Mouse (Mus musculus) adrenal gland, adult (tissue): ENCODE data around the gene Tmem30c.

ENCODE experiments used
- DNase-seq, 2 experiments: peaks; one replicate each; pipeline ENCODE4 v3.0.0; 2022 to 2023; ENCODE audit warnings: low spot score in 1 of 2; ENCODE audit not compliant: inconsistent age in 2 of 2

The Tmem30c gene

DNA sequence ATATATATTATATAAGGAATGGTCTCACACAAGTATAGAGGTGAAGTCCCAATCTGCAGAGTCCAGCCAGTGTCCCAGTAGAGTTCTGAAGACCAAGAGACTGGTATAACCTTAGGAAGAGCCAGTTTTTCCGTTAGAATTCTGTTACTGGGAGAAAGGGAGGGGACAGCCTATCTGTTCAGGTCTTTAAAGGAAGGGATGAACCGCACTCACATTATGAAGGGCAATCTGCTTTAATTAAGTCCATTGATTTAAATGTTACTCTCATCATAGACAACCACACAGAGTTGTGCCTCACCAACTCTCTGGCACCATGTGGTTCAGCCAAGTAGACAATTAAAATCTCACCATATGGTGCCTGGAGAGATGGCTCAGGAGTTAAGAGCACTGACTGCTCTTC lies at the start of gene Tmem30c:
Gene Tmem30c, minus strand, starts transcription at position 101 of the 400 bp plus-strand sequence.
- DNase-seq, result no peak

DNA sequence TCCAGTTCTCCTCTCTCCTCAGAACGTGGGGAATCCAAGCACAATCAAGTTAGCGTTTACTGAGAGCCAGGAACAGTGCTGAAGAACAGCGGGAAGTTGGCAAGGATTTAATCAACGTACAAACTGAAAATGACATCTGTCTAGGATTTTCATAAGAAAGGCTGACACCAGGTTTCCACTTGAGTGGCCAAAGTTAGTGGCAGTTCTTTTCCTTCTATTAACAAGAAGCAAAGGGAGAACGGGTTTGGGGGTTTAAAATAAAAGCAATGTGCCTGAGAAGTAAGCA lies 47.9 kb upstream of the Tmem30c start:
- DNase-seq, result no peak

DNA sequence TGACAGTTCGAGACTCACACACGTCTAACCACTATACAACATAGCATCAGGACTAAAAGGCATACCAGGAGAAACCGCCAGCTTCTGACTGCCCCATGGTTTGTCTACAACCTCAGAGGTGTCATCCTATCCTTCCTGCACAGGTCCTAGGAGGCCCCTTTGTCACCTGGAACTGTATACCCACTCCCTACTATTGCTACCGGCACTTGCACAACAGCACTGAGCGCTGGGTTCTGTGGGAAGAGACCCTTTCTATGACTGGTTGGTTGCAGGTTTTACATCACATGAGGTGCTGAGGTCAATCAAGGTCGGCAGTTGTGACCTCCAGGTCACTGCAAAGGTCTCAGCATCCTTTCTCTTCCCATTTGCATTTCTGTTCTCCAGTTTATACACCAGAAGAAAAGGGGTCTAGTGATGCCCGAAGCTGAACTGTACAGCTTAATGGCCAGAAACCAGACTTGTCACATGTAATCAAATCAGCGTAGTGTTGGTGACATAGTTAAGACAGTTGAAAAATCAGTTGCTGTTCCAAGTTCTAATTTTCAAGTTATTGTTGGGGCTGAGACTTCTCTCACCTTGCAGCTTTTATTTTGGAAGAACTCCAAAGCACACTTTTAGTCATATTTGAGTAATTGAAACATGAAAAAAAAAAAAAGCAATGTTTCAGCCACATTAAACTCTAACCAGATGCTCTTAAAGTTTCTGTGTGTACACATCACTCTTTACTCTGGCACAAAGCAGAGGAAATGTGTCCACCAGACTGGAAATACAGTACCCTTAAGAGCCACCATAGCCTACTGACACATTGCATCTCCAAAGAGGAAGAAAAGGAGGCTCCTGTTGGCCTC lies 47.3 kb upstream of the Tmem30c start:
- no peak for DNase-seq

DNA sequence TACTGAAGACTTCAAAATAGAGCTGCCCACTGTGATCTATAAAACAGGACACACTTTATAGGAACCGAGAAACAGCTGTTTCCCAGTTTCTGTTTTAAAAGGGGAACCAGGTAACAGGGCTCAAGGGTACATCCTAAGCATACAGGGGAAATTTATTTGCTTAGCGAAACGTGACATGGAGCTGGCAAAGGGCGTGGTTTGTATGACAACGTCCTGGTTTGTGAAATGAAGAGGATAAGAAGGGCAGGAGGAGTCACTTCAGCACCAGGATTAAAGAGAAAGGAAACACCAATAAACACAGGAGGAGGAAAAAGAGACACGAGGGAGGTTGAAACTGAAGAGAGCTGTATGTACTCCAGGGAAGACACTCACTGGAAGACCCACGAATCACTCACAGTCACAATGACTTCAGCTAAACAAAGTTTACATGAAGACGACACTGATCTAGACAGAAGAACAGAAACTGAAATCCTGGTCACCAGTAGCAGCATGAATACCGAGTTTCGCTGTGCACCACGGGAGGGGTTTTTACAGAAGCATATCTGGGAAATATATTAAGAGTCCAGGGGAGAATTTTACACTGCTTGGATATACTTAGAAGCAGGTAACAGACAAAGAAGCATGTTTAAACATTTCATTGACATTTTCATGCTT lies 44.2 kb upstream of the Tmem30c start:
- peak in 1 of 2 experiments; percentile 83 for DNase-seq

DNA sequence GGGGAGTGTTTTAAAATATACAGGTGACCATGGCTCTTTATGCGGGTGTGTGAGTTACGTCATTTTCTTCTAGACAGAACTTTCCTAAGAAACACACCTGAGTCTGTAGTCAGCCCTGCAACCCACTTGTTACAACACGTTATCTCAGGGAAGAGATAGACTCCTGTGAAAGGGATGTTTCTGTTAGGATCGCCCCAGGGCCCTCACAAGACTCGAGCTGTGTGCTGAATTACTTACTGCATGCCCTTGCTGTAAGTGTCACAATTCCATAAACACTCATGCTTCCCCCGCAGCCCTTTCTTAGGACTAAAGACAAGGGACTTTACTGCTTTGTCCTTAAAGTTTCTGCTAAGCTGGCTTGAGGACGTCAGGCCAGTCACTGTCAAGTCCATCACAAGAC lies 39.6 kb upstream of the Tmem30c start:
- no peak for DNase-seq

DNA sequence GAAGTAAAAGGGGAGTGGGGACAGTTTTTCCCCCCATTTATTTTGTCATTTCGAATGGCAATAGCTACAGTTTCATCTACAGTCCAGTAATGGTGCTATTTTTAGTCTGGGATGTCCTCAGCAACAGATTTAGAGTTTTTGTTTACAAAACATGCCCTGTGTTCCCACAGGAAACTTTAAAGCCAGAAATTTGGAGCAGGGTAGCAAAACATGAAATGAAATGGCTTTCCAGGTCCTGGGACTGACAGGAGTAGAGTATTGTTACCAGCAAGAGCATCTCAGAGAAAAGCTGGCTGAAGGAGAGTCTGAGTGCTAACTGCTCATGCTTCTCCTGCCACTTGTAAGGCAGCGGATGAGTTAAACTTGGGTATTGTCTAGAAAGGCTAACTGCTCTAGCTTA lies 37.4 kb upstream of the Tmem30c start:
- DNase-seq, result no peak

DNA sequence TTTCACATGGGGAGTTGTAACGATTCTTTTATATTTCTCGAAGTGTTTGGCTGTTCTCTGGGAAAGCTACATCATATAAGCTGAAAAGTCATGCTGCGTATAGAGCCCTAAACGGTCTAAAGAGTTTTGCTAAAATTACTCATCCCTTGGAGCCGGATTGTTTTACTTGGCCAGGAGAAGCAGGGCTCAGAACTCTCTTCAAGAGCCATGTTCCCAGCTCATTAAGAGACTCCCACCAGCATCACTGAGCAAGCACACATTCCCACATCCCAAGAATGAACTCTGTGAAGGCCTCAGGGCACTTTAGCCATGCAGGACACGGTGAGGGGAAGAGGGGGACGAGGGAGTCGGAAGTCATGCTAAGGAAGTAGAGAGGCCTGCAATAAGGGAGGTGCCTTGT lies 36.4 kb upstream of the Tmem30c start:
- no peak for DNase-seq

DNA sequence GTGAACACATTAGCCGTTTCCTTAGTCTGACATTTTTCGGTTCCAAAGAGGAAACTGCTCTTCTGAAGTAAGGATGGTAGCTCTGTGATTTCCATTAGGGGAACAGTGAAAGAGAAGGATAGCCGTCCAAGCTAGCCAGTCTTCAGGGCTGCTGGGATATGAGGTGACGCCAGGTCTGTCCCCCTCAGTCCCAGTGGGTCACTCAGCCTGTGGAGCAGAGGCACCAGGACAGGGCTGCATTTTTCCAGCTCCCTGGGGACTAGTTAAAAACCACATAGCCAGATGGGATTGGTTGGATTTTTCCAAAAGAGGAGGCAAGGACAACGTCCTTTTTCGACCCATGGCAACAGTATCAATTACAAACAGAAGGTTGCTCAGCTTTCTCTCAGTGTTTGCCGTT lies 34.3 kb upstream of the Tmem30c start:
- DNase-seq, result no peak

DNA sequence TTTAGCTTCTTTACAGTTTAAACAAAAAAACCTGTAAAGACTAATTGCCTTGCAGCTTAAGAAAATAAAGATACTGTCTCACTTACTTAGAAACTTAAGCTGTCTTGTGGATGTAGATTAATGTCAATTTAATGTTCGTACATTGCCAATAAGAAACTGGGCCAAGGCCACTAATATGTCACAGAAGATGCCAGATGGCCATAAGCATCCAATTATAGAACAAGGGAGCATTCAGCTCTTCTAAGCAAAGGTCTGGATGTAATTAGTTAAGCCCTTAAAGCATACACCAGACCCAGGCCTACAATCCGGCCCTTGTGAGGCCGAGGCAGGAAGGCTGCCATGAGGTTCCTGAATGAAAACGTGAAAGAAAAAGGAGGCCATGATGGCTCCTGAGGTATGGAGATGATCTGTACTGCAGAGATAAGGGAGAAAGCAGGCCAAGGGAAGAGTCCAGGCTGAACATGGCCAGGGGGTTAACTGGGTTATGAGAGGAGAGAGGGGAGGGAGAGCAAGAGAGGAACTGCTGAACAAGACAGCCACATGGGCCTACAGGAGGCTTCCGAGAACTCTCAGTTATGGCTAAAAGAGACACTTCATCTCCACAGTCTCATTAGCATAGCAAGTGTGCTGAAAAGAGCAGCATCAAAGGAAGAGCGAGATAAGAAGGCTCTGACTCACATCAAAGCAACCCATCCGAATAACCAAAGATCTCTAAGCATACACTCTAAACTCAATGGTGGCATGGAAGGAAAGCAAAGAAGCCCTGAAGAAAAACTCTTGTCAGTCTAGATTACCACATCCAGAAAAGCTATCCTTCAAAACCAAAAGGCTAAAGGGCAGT lies 26.8 kb upstream of the Tmem30c start:
- DNase-seq, result peak in 1 of 2 experiments; percentile 64

DNA sequence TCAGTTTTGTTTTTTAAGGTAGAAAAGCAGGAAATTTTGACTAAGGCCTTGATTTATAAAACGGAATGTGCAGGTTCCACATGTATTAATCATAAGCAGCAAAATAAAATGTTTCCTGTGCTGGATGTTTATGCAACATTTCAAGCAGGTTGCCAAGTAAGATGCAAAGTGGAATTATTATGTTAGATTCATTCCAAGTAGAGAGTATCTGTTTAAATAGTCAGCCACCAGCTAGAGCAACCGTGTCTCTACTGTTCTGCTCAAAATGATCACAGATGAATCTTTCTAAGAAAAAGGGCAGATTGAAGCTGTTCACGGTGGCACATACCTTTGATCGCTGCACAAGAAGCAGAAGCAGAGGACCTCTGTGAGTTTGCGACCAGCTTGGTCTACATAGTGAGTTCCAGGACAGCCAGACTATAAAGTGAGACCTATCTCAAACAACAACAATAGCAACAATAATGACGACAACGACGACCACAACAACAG lies 26.0 kb upstream of the Tmem30c start:
- DNase-seq, result peak in 1 of 2 experiments; percentile 76

DNA sequence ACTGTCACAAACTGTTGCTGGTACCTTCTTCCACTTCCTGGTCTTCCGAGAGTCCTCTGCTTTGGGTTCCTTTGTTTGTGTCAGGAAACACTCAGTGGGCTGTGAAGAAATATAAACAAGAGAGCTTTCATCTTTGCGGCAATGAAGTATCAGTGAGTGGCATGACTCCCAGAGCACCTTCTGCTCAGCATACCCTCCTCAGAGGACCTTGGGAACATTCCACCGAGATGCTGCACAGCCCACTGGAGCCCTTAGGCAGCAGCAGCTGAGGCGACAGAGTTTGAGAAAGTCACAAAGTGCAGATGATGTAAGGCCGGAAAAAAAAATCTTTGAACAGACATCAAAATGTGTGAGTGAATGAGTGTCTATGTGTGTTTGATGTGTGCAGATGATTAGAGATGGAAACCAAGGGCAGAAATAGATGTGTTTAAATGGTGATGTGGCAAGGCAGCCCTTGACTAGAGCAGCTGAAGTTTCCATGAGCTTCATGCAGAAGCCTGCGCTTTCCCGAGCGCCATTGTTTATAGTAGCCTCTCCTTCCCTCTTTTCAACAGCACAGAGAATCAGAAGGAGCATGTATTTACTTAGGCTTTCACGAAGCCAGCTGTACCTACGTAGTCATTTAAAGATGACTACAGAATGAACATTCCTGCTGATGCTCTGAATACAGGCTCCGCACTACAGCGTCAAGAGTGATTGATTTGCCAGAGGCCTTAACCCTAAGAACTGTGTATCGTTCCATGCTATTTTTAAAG lies 25.4 kb upstream of the Tmem30c start:
- peak; percentile 27 to 55 for DNase-seq

DNA sequence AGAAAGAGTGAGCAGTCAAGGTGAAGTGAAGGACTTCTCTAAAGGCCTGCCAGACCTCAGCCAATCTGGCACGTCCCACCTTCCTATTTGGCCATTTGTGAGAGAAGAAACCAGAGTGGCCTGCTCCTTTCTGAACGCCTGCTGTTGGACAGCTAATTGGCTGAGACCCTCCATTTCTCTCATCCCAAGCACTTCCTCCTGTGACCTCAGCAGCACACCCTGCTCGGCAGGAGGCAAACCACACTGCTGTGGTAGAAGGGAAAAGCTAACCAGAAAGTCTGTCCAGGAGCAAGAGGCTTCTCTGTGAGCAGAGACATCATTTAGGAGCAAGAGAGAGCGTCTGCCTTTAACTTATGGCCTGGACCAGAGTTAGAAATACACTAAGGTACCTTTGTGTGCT lies 24.5 kb upstream of the Tmem30c start:
- no peak for DNase-seq

DNA sequence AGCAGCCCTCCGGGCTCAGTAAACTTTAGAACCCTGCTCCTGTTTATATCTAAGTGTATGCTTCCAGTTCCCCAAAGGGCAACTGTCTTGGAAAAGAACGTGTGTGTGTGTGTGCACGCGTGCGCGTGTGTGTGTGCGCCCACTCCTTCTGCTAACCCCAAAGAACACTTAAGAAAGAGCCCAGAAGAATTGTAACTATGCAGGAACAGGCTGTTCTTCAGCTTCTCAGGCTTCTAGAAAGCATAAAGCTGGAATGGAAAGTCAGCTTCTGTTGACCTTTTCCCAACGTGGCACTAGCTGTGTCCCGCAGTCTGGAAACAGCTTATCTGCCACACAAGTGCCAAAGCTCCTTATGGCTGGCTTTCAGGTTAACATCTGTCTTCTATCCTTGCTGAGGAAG lies 22.4 kb upstream of the Tmem30c start:
- peak in 1 of 2 experiments; percentile 51 for DNase-seq

DNA sequence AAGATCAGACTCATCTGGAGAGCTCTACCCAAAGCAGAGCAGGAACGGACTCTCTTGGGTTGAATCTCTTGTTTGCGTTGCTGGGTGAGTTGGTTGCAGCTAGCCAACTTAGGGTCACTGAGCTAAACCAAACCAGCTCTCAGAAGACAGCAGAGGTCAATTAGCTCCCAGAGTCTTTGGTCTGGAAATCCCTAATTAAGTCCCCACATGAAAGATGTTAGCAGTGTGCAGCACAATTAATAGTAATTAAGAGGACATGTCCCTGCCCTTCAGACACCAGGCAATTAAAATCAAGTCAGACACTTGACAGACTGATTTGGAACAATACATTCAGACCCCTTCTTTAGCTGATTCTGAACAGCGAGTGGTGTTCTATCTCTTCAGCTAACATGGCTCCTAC lies 21.6 kb upstream of the Tmem30c start:
- no peak for DNase-seq

DNA sequence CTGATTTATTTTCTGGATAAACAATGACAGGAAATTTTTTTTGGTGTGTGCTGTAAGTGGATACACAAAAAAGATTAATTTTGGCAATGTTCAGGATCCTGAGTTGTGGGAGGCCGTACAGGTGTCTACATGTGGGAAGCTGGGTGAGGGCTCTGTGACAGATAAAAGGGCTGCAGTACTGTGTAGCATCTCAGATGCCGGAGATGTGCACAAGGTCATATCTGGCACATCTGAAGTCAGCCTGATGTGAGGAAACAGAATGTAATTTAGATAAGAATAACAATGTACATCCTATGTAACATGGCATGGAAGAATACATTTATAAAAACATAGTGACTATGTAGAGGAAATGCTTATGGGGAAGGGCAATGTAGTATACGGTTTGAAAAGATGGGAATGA lies 20.8 kb upstream of the Tmem30c start:
- DNase-seq, result no peak

DNA sequence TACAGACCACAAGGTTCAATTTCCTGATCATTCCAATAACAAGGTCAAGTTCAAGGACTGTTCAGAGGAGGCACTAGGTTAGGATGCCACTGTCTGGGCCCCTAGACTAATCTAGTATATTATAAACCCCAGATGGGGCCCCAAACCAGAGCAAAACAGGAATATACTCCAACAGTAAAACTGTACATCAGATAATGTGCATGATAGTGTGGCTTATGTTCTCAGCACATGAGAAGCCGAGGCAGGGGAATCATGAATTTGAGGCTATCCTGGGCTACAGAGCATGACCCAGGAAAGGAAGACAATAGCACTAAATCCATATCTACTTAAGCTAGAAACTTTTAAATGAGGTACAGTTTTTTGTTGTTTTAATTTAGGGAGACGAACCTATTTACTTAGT lies 19.5 kb upstream of the Tmem30c start:
- DNase-seq, result no peak

DNA sequence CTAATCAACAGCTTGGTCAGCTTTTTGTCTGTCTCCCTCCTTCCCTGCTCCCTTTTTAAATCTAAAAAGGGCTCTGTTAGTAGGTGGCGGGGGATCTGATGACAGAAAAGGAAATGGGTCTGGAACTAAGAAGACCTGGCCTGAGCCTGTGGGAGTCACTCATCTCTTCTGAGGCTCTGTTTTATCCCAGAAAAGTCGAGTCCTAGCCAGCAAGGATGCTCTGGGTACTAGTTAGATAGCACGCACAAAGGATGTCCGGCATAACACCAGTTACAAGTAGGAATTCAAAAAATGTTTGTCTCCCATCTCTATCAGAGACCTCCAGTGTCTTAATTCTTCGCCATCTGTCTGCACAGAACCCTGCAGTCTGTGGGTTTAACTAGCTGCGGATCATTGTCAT lies 12.8 kb upstream of the Tmem30c start:
- DNase-seq, result no peak

DNA sequence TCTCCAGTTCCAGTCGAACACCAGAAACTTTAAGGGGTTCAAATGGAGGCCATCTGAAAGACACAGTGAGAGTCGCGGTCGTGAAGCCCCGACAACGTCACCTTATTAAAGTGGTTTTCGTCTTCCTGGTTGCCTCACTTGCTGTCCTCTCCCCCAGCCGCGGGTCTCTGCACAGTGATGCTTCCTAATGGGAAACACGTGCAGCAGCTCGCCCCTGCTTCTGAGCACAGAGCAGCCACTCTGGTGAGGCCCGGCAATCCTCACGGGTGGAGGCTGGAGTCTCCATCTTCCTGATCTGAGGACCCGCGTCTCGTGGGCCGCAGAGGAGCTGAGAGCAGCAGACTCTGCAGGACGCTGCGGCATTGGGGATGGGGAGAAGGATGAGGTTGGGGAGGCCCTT lies 11.1 kb upstream of the Tmem30c start:
- DNase-seq, result no peak

DNA sequence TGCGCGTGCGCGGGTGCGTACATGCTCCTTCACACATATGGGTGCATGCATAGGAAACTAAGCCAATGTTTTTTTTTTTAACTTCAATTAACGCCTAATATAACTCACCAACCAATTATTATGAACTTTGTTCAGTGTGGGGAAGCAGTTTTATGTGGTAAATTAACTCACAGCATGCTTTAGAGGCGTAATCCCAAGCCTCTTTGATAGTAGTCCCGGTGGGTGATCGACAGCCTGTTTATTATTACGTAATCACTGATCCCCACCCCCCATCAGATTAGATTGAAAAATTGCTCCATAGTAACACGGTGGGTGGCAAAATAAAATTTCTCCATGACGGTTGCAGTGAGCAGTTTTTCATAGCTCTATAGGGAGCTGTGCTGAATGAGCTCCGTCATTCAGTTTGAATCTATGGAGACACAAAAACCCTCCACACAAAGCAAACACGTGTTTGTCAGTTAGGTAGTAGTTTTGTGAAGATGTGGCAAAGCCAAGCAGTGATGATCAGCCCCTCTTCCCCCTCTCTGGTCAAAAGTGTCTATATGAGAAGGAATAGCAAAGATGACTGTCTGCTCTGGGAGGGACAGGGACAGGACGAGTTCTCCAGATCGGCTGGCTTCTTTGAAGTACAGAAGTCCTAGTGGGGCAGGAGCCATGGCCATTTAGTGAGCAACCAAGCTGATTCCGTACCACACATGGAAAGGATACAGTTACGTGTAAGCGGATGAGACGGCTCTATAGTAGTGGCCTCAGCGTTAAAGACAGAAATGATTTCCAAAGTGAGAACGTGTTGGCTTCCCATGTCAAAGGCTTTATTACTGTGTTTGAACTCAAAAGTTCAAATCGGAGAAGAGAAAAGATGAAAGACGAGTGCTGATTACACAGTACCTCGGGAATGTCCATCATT lies 10.4 kb upstream of the Tmem30c start:
- DNase-seq, result no peak

DNA sequence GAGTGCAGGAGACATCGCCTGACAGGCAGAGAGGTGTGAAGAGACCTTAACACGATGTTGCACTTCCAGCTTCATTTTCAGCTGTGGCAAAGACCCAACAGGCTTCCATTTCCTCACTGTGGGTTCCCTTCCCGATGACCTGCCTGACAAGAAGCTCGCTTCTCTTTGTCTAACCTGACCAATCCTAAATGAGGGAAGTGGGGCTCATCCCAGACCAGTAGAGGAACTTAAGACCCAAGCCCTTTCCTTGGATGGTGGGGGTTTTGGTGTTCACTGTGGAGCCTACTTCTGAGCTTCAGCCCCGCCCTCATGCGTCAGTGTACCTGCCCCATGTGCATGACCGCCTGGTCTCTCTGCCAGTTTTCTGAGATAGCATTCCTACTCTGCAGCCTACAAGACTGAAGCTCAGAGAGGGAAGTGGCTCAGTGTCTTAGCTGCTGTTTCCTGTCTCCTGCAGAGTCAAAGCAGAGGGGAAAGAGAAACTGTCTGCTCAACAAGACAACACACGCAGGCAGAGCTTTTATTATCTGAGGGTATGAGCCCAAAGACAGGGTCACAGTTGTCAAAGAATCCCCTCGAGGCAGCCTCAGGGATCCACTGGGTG lies 8.9 kb upstream of the Tmem30c start:
- DNase-seq, result no peak
